ENCODE assay signal across 8 mouse cellular contexts in the genomic region with DNA sequence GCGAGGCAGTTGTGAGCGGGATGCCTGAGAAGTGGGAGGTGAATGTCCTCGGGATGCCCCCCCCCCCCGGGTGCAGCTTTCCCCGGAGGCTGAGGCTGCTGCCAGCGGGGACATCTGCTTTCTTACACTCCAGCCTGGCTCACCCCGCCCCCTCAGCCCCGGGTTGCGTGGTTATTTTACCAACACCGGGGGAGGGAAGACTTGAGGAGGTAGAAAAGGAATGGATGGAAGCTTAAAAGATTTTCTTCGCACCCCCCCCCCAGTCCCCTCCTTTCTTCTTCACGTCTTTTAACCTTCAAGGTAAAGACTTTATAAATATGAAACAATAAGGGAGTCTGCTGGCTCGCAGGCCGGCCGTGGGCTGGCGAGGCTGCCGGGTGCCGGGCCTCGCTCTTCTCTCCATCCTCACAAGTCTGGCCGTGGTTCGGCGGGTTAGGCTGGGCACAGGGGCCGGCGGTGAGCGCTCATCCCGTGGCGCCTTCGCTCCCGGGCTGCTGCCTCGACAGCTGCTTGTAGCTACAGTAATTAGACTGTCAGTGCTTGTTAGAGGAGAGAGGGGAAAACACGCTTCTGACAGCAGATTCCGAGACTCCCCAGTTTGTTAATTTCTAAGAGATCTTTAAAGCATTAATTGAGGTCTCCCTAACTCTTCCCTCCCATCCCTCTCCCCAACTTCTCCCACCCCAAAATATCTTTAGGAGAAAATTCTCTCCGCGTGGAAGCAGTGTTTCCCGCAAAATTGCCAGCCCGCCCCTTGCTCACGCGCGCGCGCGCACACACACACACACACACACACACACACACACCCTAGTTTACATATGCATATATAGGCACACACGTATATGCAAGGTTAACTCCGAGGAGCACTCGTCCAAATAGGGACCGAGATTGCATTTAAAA. TPM values are rescaled to one million over a fixed set of nuclear protein-coding genes. Genes with fewer than 3 reads are reported as not detected.
A peak's percentile ranks its signal among the peaks of the same experiment; 100 is the strongest.
DNase-seq lines count a peak whose midpoint lies in the region; ATAC-seq and TF ChIP-seq lines count a peak whose summit lies in the region.

No protein-coding gene starts in this region.

- H3K4me3 ChIP-seq in forebrain, embryonic 10.5 days, result peak overlapping the region; percentile 68
- H3K4me3 ChIP-seq in hindbrain, embryonic 10.5 days, result peak overlapping the region; percentile 68

- H3K4me1 ChIP-seq in forebrain, embryonic 10.5 days, result peaks cover 28% of the 10 kb centered on the region
- peaks cover 26% of the 10 kb centered on the region for H3K4me1 ChIP-seq in hindbrain, embryonic 10.5 days (replicated peaks)

- TF ChIP-seq POLR2A in brain, embryonic 14.5 days (IDR thresholded peaks at IDR 0.05; ENCODE audit: borderline replicate concordance, extremely low read depth, insufficient read depth, insufficient read length, poor library complexity, severe bottlenecking), result 0 out of 2 replicates have a peak, but pooled peaks have one; percentile 17

- H3K9me3 ChIP-seq in forebrain, embryonic 10.5 days, result no peaks in the 10 kb centered on the region
- H3K9me3 ChIP-seq in hindbrain, embryonic 10.5 days, result no peaks in the 10 kb centered on the region

- no peak for TF ChIP-seq CTCF in brain, embryonic 14.5 days (IDR thresholded peaks at IDR 0.05; ENCODE audit: borderline replicate concordance, extremely low read depth, insufficient read depth, insufficient read length)

- WGBS in forebrain, embryonic 10.5 days, result under 1% methylated on average over 46 of the region's 46 CpGs
- under 1% methylated on average over 46 of the region's 46 CpGs for WGBS in hindbrain, embryonic 10.5 days

- peak overlapping the region; percentile 91 for H3K27ac ChIP-seq in forebrain, embryonic 10.5 days
- peak overlapping the region; percentile 90 for H3K27ac ChIP-seq in hindbrain, embryonic 10.5 days

- peaks cover 46% of the 10 kb centered on the region for H3K27me3 ChIP-seq in forebrain, embryonic 10.5 days (ENCODE audit: poor library complexity, severe bottlenecking)
- H3K27me3 ChIP-seq in hindbrain, embryonic 10.5 days (ENCODE audit: insufficient read depth, poor library complexity, severe bottlenecking), result peaks cover 40% of the 10 kb centered on the region

- peak; percentile 45 for ATAC-seq in megakaryocyte, adult 5-6 weeks (ENCODE audit: poor library complexity, severe bottlenecking)

- peak; percentile 93 for DNase-seq in heart, adult 11 months
- DNase-seq in heart, adult 8-10 months (ENCODE audit: low spot score), result no peak
- peak; percentile 91 for DNase-seq in brain, embryonic 14.5 days (ENCODE audit: low read depth)
- peak; percentile 60 for DNase-seq in forebrain, embryonic 10.5 days (ENCODE audit: extremely low spot score, low spot score)
- DNase-seq in hindbrain, embryonic 10.5 days (ENCODE audit: low spot score), result peak; percentile 67
- DNase-seq in layer of hippocampus, postnatal 36 days, result peak; percentile 63 to 68
- DNase-seq in right cerebral cortex, postnatal 4 days, result peak; percentile 70

- H3K36me3 ChIP-seq in forebrain, embryonic 10.5 days (replicated peaks), result no peaks in the 10 kb centered on the region
- H3K36me3 ChIP-seq in hindbrain, embryonic 10.5 days, result no peaks in the 10 kb centered on the region

RNA-seq across cellular contexts. Expression of gene Psmd14, which starts 55.9 kb away (rescaled TPM):
- total RNA-seq in heart, adult 8-10 months (2022), result 10 to 100 TPM; 51.7 to 61.2 (median 55.4) TPM
- 96.6 and 104 TPM in 2 replicates for polyA plus RNA-seq in brain, embryonic 14.5 days (2012; rRNA removed)
- polyA plus RNA-seq in forebrain, embryonic 10.5 days (2016; fragmentation: Nextera tagmentation; extraction: Ambion mirVana), result 287 and 291 TPM in 2 replicates
- polyA plus RNA-seq in hindbrain, embryonic 10.5 days (2016; fragmentation: Nextera tagmentation; extraction: Ambion mirVana), result 239 and 256 TPM in 2 replicates
- total RNA-seq in layer of hippocampus, postnatal 36 days (2021), result 100 to 1,000 TPM; 119 to 124 TPM
- total RNA-seq in megakaryocyte, adult 5-6 weeks (2015), result 177 and 192 TPM in 2 replicates
- 148 and 166 TPM in 2 replicates for total RNA-seq in megakaryocyte, adult 5-6 weeks (2017)
